Comparison of ENCODE assay signal across 17 mouse cellular contexts in genomic region chr2:166551831-166552498, GRCm38 (mm10).
DNase-seq lines count a peak whose midpoint lies in the region; ATAC-seq and TF ChIP-seq lines count a peak whose summit lies in the region.
"Had no signal": no experiment of that assay in that cellular context is flagged by ENCODE, and none has a peak within 500 bp of the region (broad histone marks: within the 10 kb centered on the region; RNA-seq: fewer than 3 reads in every experiment).

No protein-coding gene starts in this region.

- H3K27ac ChIP-seq in forebrain, embryonic 11.5 days (ENCODE audit: low read depth, low read length) = no peak overlapping the region
- H3K27ac ChIP-seq in midbrain, embryonic 13.5 days = peak overlapping the region; percentile 73
- H3K27ac ChIP-seq: liver, embryonic 15.5 days; stomach, postnatal 0 days had no signal

- H3K4me3 ChIP-seq in E14TG2a.4 (replicated peaks; ENCODE audit: low read length) = peak overlapping the region; percentile 35; the same call in 1 of the 2 replicates
- no peak overlapping the region for H3K4me3 ChIP-seq in forebrain, embryonic 11.5 days (ENCODE audit: low read depth, low read length)
- no peak overlapping the region for H3K4me3 ChIP-seq in midbrain, embryonic 13.5 days (replicated peaks)
- H3K4me3 ChIP-seq: limb, embryonic 12.5 days; liver, embryonic 15.5 days had no signal

- no peak for TF ChIP-seq CTCF in E14TG2a.4 (conservative IDR thresholded peaks at IDR 0.05; ENCODE audit: low read length)

- H3K36me3 ChIP-seq in E14TG2a.4 (ENCODE audit: insufficient read depth, low read length) = 0 out of 2 replicates have a peak, but pooled peaks cover 4% of the 10 kb centered on the region
- no peaks in the 10 kb centered on the region for H3K36me3 ChIP-seq in forebrain, embryonic 11.5 days (ENCODE audit: control insufficient read depth, insufficient read depth, low read length)
- H3K36me3 ChIP-seq in midbrain, embryonic 13.5 days = no peaks in the 10 kb centered on the region
- H3K36me3 ChIP-seq: limb, embryonic 12.5 days; liver, embryonic 15.5 days had no signal

- H3K27me3 ChIP-seq in E14TG2a.4 (ENCODE audit: insufficient read depth, low read length) = no peaks in the 10 kb centered on the region
- no peaks in the 10 kb centered on the region for H3K27me3 ChIP-seq in forebrain, embryonic 11.5 days (ENCODE audit: control insufficient read depth, insufficient read depth, low read length)
- H3K27me3 ChIP-seq in midbrain, embryonic 13.5 days = peaks cover 10% of the 10 kb centered on the region; the same call in 1 of the 2 replicates
- H3K27me3 ChIP-seq: CH12.LX; limb, embryonic 12.5 days; liver, embryonic 15.5 days had no signal

- DNase-seq in embryo, embryonic 10.5 days (ENCODE audit: low spot score) = peak; percentile 21
- no peak for DNase-seq in embryo, embryonic 11 days
- DNase-seq in forebrain, embryonic 11.5 days (ENCODE audit: low spot score) = no peak
- DNase-seq in lung, postnatal 25 days (ENCODE audit: low spot score) = no peak
- DNase-seq in lung, postnatal 14 days = no peak
- no peak for DNase-seq in spleen, postnatal 14 days (ENCODE audit: low spot score in 2 of 2)
- DNase-seq: adrenal gland, postnatal 10 days; cerebellum, postnatal 25 days; kidney, postnatal 25 days; lung, postnatal 4 days; thymus, postnatal 36 days had no signal

- peaks cover 59% of the 10 kb centered on the region for H3K4me1 ChIP-seq in E14TG2a.4 (replicated peaks; ENCODE audit: low read depth, low read length)
- peaks cover 9% of the 10 kb centered on the region for H3K4me1 ChIP-seq in forebrain, embryonic 11.5 days (replicated peaks; ENCODE audit: control insufficient read depth, insufficient read depth, low read length)
- H3K4me1 ChIP-seq in midbrain, embryonic 13.5 days (replicated peaks) = peaks cover 45% of the 10 kb centered on the region

- 0 out of 2 replicates have a peak, but pooled peaks have one; percentile 6 for ATAC-seq in forebrain, embryonic 11.5 days (replicated peaks; ENCODE audit: low FRiP score)
- no peak; the same call in 1 of the 2 replicates for ATAC-seq in midbrain, embryonic 13.5 days

- WGBS in forebrain, embryonic 11.5 days = 31% methylated on average over 15 of the region's 15 CpGs
- 23% methylated on average over 15 of the region's 15 CpGs for WGBS in midbrain, embryonic 13.5 days

- peaks cover 12% of the 10 kb centered on the region for H3K9me3 ChIP-seq in E14TG2a.4 (ENCODE audit: low read length)
- H3K9me3 ChIP-seq in forebrain, embryonic 11.5 days (ENCODE audit: control insufficient read depth, low read length) = no peaks in the 10 kb centered on the region
- H3K9me3 ChIP-seq in midbrain, embryonic 13.5 days = no peaks in the 10 kb centered on the region
- H3K9me3 ChIP-seq: limb, embryonic 12.5 days; liver, embryonic 15.5 days had no signal

- H3K9ac ChIP-seq in forebrain, embryonic 11.5 days (ENCODE audit: low read length) = no peak overlapping the region
- no peak overlapping the region for H3K9ac ChIP-seq in midbrain, embryonic 13.5 days (replicated peaks)
- H3K9ac ChIP-seq: limb, embryonic 12.5 days; liver, embryonic 15.5 days had no signal

- no peak overlapping the region for H3K4me2 ChIP-seq in forebrain, embryonic 11.5 days (ENCODE audit: low read depth, low read length, severe bottlenecking)
- no peak overlapping the region for H3K4me2 ChIP-seq in midbrain, embryonic 13.5 days (replicated peaks)
- H3K4me2 ChIP-seq: liver, embryonic 15.5 days had no signal
